Mouse (Mus musculus) urinary bladder, postnatal 25 days (tissue): ENCODE results near the gene Mrpl58.
"Not testable (repeated sequence)": the region's sequence is repeated elsewhere in the genome, so short reads cannot be mapped to it uniquely, and the experiment has no call there.

Experiments used
- DNase-seq: peaks from one replicate; pipeline ENCODE4 v3.0.0; 2022; ENCODE audit warnings: low spot score

Gene Mrpl58

GRCm38 (mm10) chr11:115382891-115383290 is 20.7 kb upstream of the Mrpl58 start:
- DNase-seq: no peak

- no peak for DNase-seq
Measured at GRCm38 (mm10) chr11:115383701-115384474, 19.7 kb upstream of the Mrpl58 start.

- DNase-seq: no peak
Measured at GRCm38 (mm10) chr11:115384587-115384986, 19.0 kb upstream of the Mrpl58 start.

- not testable (repeated sequence) for DNase-seq
Measured at GRCm38 (mm10) chr11:115386859-115387258, 16.7 kb upstream of the Mrpl58 start.

- DNase-seq: no peak
Measured at GRCm38 (mm10) chr11:115391358-115391757, 12.2 kb upstream of the Mrpl58 start.

GRCm38 (mm10) chr11:115393721-115394325 is 9.7 kb upstream of the Mrpl58 start:
- no peak for DNase-seq

- DNase-seq: no peak
Measured at GRCm38 (mm10) chr11:115398085-115398484, 5.5 kb upstream of the Mrpl58 start.

- no peak for DNase-seq
Measured at GRCm38 (mm10) chr11:115400126-115400525, 3.4 kb upstream of the Mrpl58 start.

GRCm38 (mm10) chr11:115400630-115401391 is 2.7 kb upstream of the Mrpl58 start:
- DNase-seq: no peak

GRCm38 (mm10) chr11:115405723-115406122 is 2.2 kb downstream of the Mrpl58 start:
- DNase-seq: no peak

- DNase-seq: no peak
Measured at GRCm38 (mm10) chr11:115406858-115407401, 3.4 kb downstream of the Mrpl58 start.

GRCm38 (mm10) chr11:115408266-115408920 is 4.8 kb downstream of the Mrpl58 start:
- no peak for DNase-seq

- no peak for DNase-seq
Measured at GRCm38 (mm10) chr11:115409556-115409955, 6.0 kb downstream of the Mrpl58 start.

- DNase-seq: peak; percentile 89
Measured at GRCm38 (mm10) chr11:115419531-115420237, 16.1 kb downstream of the Mrpl58 start, which contains the start of the genes Atp5h and Kctd2. Atp5h (minus strand) TSS chr11:115419962. Kctd2 (plus strand) TSS chr11:115420128.

GRCm38 (mm10) chr11:115420336-115421190 is 17.0 kb downstream of the Mrpl58 start:
- peak; percentile 65 for DNase-seq

- DNase-seq: no peak
Measured at GRCm38 (mm10) chr11:115421328-115421727, 17.8 kb downstream of the Mrpl58 start.

GRCm38 (mm10) chr11:115421972-115422371 is 18.4 kb downstream of the Mrpl58 start:
- no peak for DNase-seq

- DNase-seq: no peak
Measured at GRCm38 (mm10) chr11:115423091-115423490, 19.5 kb downstream of the Mrpl58 start.

- no peak for DNase-seq
Measured at GRCm38 (mm10) chr11:115424666-115425065, 21.1 kb downstream of the Mrpl58 start.

- DNase-seq: no peak
Measured at GRCm38 (mm10) chr11:115425671-115426070, 22.1 kb downstream of the Mrpl58 start.
